Mouse (Mus musculus) heart, embryonic 11.5 days (tissue): ENCODE data around the gene B4galt5. TPM values are rescaled to one million over a fixed set of nuclear protein-coding genes. Genes with fewer than 3 reads are reported as not detected.
"Not testable (repeated sequence)": the region's sequence is repeated elsewhere in the genome, so short reads cannot be mapped to it uniquely, and the experiment has no call there.

ENCODE experiments used
- ATAC-seq: fragments of 200-750 bp; cut with Nextera tagmentation; replicated peaks from 2 replicates; pipeline ENCODE4 v1.8.0; 2017; ENCODE audit warnings: moderate library complexity; ENCODE audit not compliant: insufficient number of reproducible peaks, low FRiP score, low TSS enrichment
- H3K27ac ChIP-seq: fragments of 300-500 bp; sonication (generic); 2 replicates; pipeline ENCODE4 v1.5.1; 2014; ENCODE audit warnings: mild to moderate bottlenecking, low read depth, low read length
- H3K27me3 ChIP-seq: fragments of 300-500 bp; sonication (generic); 2 replicates; pipeline ENCODE4 v1.6.1; 2014; ENCODE audit warnings: mild to moderate bottlenecking, low read length, mixed read lengths; ENCODE audit not compliant: control insufficient read depth, insufficient read depth
- H3K36me3 ChIP-seq: fragments of 300-500 bp; sonication (generic); 2 replicates; pipeline ENCODE4 v1.6.1; 2014; ENCODE audit warnings: mild to moderate bottlenecking, low read length, moderate library complexity, mixed read lengths; ENCODE audit not compliant: control insufficient read depth, insufficient read depth
- H3K4me1 ChIP-seq: fragments of 300-500 bp; sonication (generic); 2 replicates; pipeline ENCODE4 v1.6.1; 2014; ENCODE audit warnings: low read length; ENCODE audit not compliant: control insufficient read depth, insufficient read depth
- H3K4me2 ChIP-seq: fragments of 300-500 bp; sonication (generic); 2 replicates; pipeline ENCODE4 v1.6.1; 2014; ENCODE audit warnings: mild to moderate bottlenecking, moderate library complexity
- H3K4me3 ChIP-seq: fragments of 300-500 bp; sonication (generic); 2 replicates; pipeline ENCODE4 v1.5.1; 2014; ENCODE audit warnings: low read depth, low read length
- H3K9ac ChIP-seq: fragments of 300-500 bp; sonication (generic); 2 replicates; pipeline ENCODE4 v1.6.1; 2014; ENCODE audit warnings: mild to moderate bottlenecking, low read depth, low read length, moderate library complexity
- H3K9me3 ChIP-seq: fragments of 300-500 bp; sonication (generic); replicated peaks from 2 replicates; pipeline ENCODE4 v1.6.1; 2016; ENCODE audit warnings: low read length; ENCODE audit not compliant: control insufficient read depth
- WGBS: fragments of 180-500 bp; shearing (Covaris S2); extraction: QIAGEN DNeasy Blood & Tissue Kit; methylation state at CpG from one replicate; pipeline ENCODE4 v1.1.7; 2014; ENCODE audit not compliant: insufficient replicate concordance; 5-methylcytosine and 5-hydroxymethylcytosine counted together
- polyA plus RNA-seq: library from polyadenylated mRNA; unstranded; fragments of >200 nt; fragmentation: Nextera tagmentation; extraction: Ambion mirVana; gene quantifications from 2 replicates; pipeline ENCODE4 v1.2.1, GENCODE M21; 2014

Gene B4galt5
- 16.1 and 24.5 TPM in 2 replicates for polyA plus RNA-seq

GRCm38 (mm10) chr2:167348376-167349282 is at the start of gene B4galt5:
Gene B4galt5 (minus strand): TSS chr2:167349183.
- Histone ChIP-seq H3K27ac (peak within 1 kb of the TSS; percentile 86), H3K4me1 (peaks cover 43% of the 10 kb centered on the region), H3K4me3 (peak within 1 kb of the TSS; percentile 90), H3K27me3 (no peaks in the 10 kb centered on the region), H3K4me2 (peak within 1 kb of the TSS; percentile 85), H3K9ac (peak within 1 kb of the TSS; percentile 92), H3K9me3 (no peaks in the 10 kb centered on the region), H3K36me3 (no peaks in the 10 kb centered on the region)
- WGBS, result under 1% methylated on average over 73 of the region's 111 CpGs
- ATAC-seq, result peak; percentile 23

- H3K27ac ChIP-seq, H3K4me3 ChIP-seq, H3K9ac ChIP-seq, H3K9me3 ChIP-seq, H3K4me1 ChIP-seq, H3K36me3 ChIP-seq, H3K4me2 ChIP-seq, H3K27me3 ChIP-seq, ATAC-seq: not testable (repeated sequence)
- WGBS, result 92% methylated on average over 9 of the region's 9 CpGs
Observed at GRCm38 (mm10) chr2:167396420-167396819, 47.4 kb upstream of the B4galt5 start.

GRCm38 (mm10) chr2:167394426-167394825 is 45.4 kb upstream of the B4galt5 start:
- no peaks in the 10 kb centered on the region for H3K27me3 ChIP-seq
- peaks cover 5% of the 10 kb centered on the region; the same call in 1 of the 2 replicates for H3K9me3 ChIP-seq
- no peak overlapping the region for H3K4me3 ChIP-seq
- WGBS, result 62% methylated on average over 7 of the region's 7 CpGs
- H3K4me2 ChIP-seq, result no peak overlapping the region
- no peak overlapping the region for H3K27ac ChIP-seq
- H3K36me3 ChIP-seq, result no peaks in the 10 kb centered on the region
- ATAC-seq, result no peak
- no peaks in the 10 kb centered on the region for H3K4me1 ChIP-seq
- H3K9ac ChIP-seq, result no peak overlapping the region

- Histone ChIP-seq H3K4me3 (no peak overlapping the region), H3K4me2 (no peak overlapping the region), H3K9ac (no peak overlapping the region), H3K27ac (no peak overlapping the region), H3K4me1 (0 out of 2 replicates have a peak, but pooled peaks cover 5% of the 10 kb centered on the region), H3K9me3 (peaks cover 5% of the 10 kb centered on the region; the same call in 1 of the 2 replicates), H3K27me3 (no peaks in the 10 kb centered on the region), H3K36me3 (no peaks in the 10 kb centered on the region)
- WGBS, result 62% methylated on average over 6 of the region's 6 CpGs
- ATAC-seq, result no peak
Observed at GRCm38 (mm10) chr2:167386998-167387397, 38.0 kb upstream of the B4galt5 start.

GRCm38 (mm10) chr2:167386456-167386855 is 37.5 kb upstream of the B4galt5 start:
- H3K36me3 ChIP-seq, result no peaks in the 10 kb centered on the region
- no peak overlapping the region for H3K27ac ChIP-seq
- H3K27me3 ChIP-seq, result no peaks in the 10 kb centered on the region
- H3K9me3 ChIP-seq, result peaks cover 5% of the 10 kb centered on the region; the same call in 1 of the 2 replicates
- 0 out of 2 replicates have a peak, but pooled peaks cover 5% of the 10 kb centered on the region for H3K4me1 ChIP-seq
- no peak overlapping the region for H3K4me3 ChIP-seq
- WGBS, result 80% methylated on average over 4 of the region's 4 CpGs
- H3K4me2 ChIP-seq, result no peak overlapping the region
- no peak for ATAC-seq
- no peak overlapping the region for H3K9ac ChIP-seq

GRCm38 (mm10) chr2:167383666-167384083 is 34.7 kb upstream of the B4galt5 start:
- Histone ChIP-seq H3K27me3 (no peaks in the 10 kb centered on the region), H3K9ac (no peak overlapping the region), H3K36me3 (no peaks in the 10 kb centered on the region), H3K4me1 (0 out of 2 replicates have a peak, but pooled peaks cover 5% of the 10 kb centered on the region), H3K9me3 (no peaks in the 10 kb centered on the region), H3K4me3 (no peak overlapping the region), H3K4me2 (no peak overlapping the region), H3K27ac (no peak overlapping the region)
- WGBS, result 47% methylated on average over 13 of the region's 13 CpGs
- no peak for ATAC-seq

GRCm38 (mm10) chr2:167382389-167382788 is 33.4 kb upstream of the B4galt5 start:
- WGBS, result 90% methylated on average over 7 of the region's 7 CpGs
- H3K27ac ChIP-seq, result no peak overlapping the region
- H3K27me3 ChIP-seq, result no peaks in the 10 kb centered on the region
- H3K4me1 ChIP-seq, result 0 out of 2 replicates have a peak, but pooled peaks cover 5% of the 10 kb centered on the region
- H3K4me3 ChIP-seq, result no peak overlapping the region
- no peaks in the 10 kb centered on the region for H3K36me3 ChIP-seq
- H3K9me3 ChIP-seq, result no peaks in the 10 kb centered on the region
- H3K4me2 ChIP-seq, result no peak overlapping the region
- ATAC-seq, result no peak
- H3K9ac ChIP-seq, result no peak overlapping the region

GRCm38 (mm10) chr2:167381596-167381995 is 32.6 kb upstream of the B4galt5 start:
- Histone ChIP-seq H3K36me3 (no peaks in the 10 kb centered on the region), H3K9me3 (no peaks in the 10 kb centered on the region), H3K4me2 (no peak overlapping the region), H3K4me3 (no peak overlapping the region), H3K4me1 (0 out of 2 replicates have a peak, but pooled peaks cover 5% of the 10 kb centered on the region), H3K27ac (no peak overlapping the region), H3K9ac (no peak overlapping the region), H3K27me3 (no peaks in the 10 kb centered on the region)
- ATAC-seq, result no peak
- 51% methylated on average over 7 of the region's 7 CpGs for WGBS
